Mouse (Mus musculus) heart, embryonic 16.5 days (tissue): ENCODE results near the gene Aldh2. TPM values are rescaled to one million over a fixed set of nuclear protein-coding genes. Genes with fewer than 3 reads are reported as not detected.

Experiments
- ATAC-seq: fragments of 200-750 bp; cut with Nextera tagmentation; replicated peaks from 2 replicates; pipeline ENCODE4 v1.8.0; 2017; ENCODE audit warnings: moderate number of reproducible peaks; ENCODE audit not compliant: insufficient read depth, low FRiP score; ENCODE audit errors: extremely low read depth
- H3K27ac ChIP-seq: fragments of 300-500 bp; sonication (generic); 2 replicates; pipeline ENCODE4 v1.5.1; 2014; ENCODE audit warnings: mild to moderate bottlenecking, low read length, control low read depth, moderate library complexity
- H3K27me3 ChIP-seq: fragments of 300-500 bp; sonication (generic); 2 replicates; pipeline ENCODE4 v1.6.1; 2014; ENCODE audit warnings: low read length, mixed read lengths; ENCODE audit not compliant: control insufficient read depth, insufficient read depth
- H3K36me3 ChIP-seq: fragments of 300-500 bp; sonication (generic); 2 replicates; pipeline ENCODE4 v1.6.1; 2014; ENCODE audit not compliant: control insufficient read depth, insufficient read depth
- H3K4me1 ChIP-seq: fragments of 300-500 bp; sonication (generic); 2 replicates; pipeline ENCODE4 v1.6.1; 2014; ENCODE audit warnings: low read length, mixed read lengths; ENCODE audit not compliant: control insufficient read depth, insufficient read depth
- H3K4me2 ChIP-seq: fragments of 300-500 bp; sonication (generic); 2 replicates; pipeline ENCODE4 v1.6.1; 2014; ENCODE audit warnings: low read depth, mild to moderate bottlenecking, control low read depth, low read length
- H3K4me3 ChIP-seq: fragments of 300-500 bp; sonication (generic); 2 replicates; pipeline ENCODE4 v1.5.1; 2014; ENCODE audit warnings: mild to moderate bottlenecking, control low read depth, low read length
- H3K9ac ChIP-seq: fragments of 300-500 bp; sonication (generic); 2 replicates; pipeline ENCODE4 v1.6.1; 2014; ENCODE audit warnings: low read length, control low read depth
- H3K9me3 ChIP-seq: fragments of 300-500 bp; sonication (generic); replicated peaks from 2 replicates; pipeline ENCODE4 v1.6.1; 2016; ENCODE audit warnings: low read length; ENCODE audit not compliant: control insufficient read depth
- WGBS: fragments of 180-500 bp; shearing (Covaris S2); extraction: QIAGEN DNeasy Blood & Tissue Kit; methylation state at CpG from one replicate; pipeline ENCODE4 v1.1.7; 2014; 5-methylcytosine and 5-hydroxymethylcytosine counted together
- polyA plus RNA-seq: library from polyadenylated mRNA; unstranded; fragments of >200 nt; fragmentation: Nextera tagmentation; extraction: Ambion mirVana; gene quantifications from 2 replicates; pipeline ENCODE4 v1.2.1, GENCODE M21; 2015

The Aldh2 gene
- polyA plus RNA-seq, 1 experiment from 2014 or later, result 132 TPM

GRCm38 (mm10) chr5:121597991-121598537 lies 4.4 kb upstream of the Aldh2 start:
- no peaks in the 10 kb centered on the region for H3K27me3 ChIP-seq

GRCm38 (mm10) chr5:121597332-121597731 lies 3.7 kb upstream of the Aldh2 start:
- no peak for ATAC-seq
- WGBS, result 60% methylated on average over 4 of the region's 4 CpGs
- H3K27me3 ChIP-seq, result no peaks in the 10 kb centered on the region
- H3K27ac ChIP-seq, result no peak overlapping the region
- no peak overlapping the region for H3K4me3 ChIP-seq
- H3K9ac ChIP-seq, result no peak overlapping the region
- peaks cover 12% of the 10 kb centered on the region for H3K4me1 ChIP-seq
- no peaks in the 10 kb centered on the region for H3K9me3 ChIP-seq
- H3K36me3 ChIP-seq, result no peaks in the 10 kb centered on the region
- H3K4me2 ChIP-seq, result no peak overlapping the region

More at GRCm38 (mm10) chr5:121597991-121598537, 4.4 kb upstream of the Aldh2 start:
- Histone ChIP-seq H3K27ac (no peak overlapping the region), H3K9me3 (no peaks in the 10 kb centered on the region), H3K4me3 (no peak overlapping the region), H3K36me3 (no peaks in the 10 kb centered on the region), H3K4me1 (peaks cover 12% of the 10 kb centered on the region), H3K4me2 (no peak overlapping the region), H3K9ac (no peak overlapping the region)
- no peak for ATAC-seq
- WGBS, result 79% methylated on average over 7 of the region's 7 CpGs

- Histone ChIP-seq H3K4me2 (no peak overlapping the region), H3K9ac (no peak overlapping the region), H3K9me3 (no peaks in the 10 kb centered on the region), H3K36me3 (no peaks in the 10 kb centered on the region), H3K4me1 (peaks cover 9% of the 10 kb centered on the region), H3K27me3 (no peaks in the 10 kb centered on the region), H3K27ac (no peak overlapping the region), H3K4me3 (no peak overlapping the region)
- no peak for ATAC-seq
- WGBS, result 41% methylated on average over 6 of the region's 6 CpGs
Observed at GRCm38 (mm10) chr5:121596226-121596625, 2.6 kb upstream of the Aldh2 start.

GRCm38 (mm10) chr5:121595758-121596157 lies 2.1 kb upstream of the Aldh2 start:
- Histone ChIP-seq H3K9me3 (no peaks in the 10 kb centered on the region), H3K4me2 (no peak overlapping the region), H3K9ac (no peak overlapping the region), H3K27me3 (no peaks in the 10 kb centered on the region), H3K27ac (no peak overlapping the region), H3K4me3 (no peak overlapping the region), H3K4me1 (peaks cover 11% of the 10 kb centered on the region), H3K36me3 (no peaks in the 10 kb centered on the region)
- 58% methylated on average over 6 of the region's 6 CpGs for WGBS
- ATAC-seq, result no peak

GRCm38 (mm10) chr5:121594714-121595313 lies 1.2 kb upstream of the Aldh2 start:
- Histone ChIP-seq H3K27me3 (no peaks in the 10 kb centered on the region), H3K9ac (no peak overlapping the region), H3K4me1 (peaks cover 11% of the 10 kb centered on the region), H3K9me3 (no peaks in the 10 kb centered on the region), H3K4me2 (no peak overlapping the region), H3K36me3 (no peaks in the 10 kb centered on the region), H3K4me3 (no peak overlapping the region), H3K27ac (no peak overlapping the region)
- no peak for ATAC-seq
- 84% methylated on average over 6 of the region's 6 CpGs for WGBS

GRCm38 (mm10) chr5:121592816-121593407 lies 712 bp downstream of the Aldh2 start:
- Histone ChIP-seq H3K36me3 (no peaks in the 10 kb centered on the region), H3K27ac (peak overlapping the region; percentile 40), H3K9me3 (no peaks in the 10 kb centered on the region), H3K4me3 (peak overlapping the region; percentile 84), H3K4me1 (peaks cover 11% of the 10 kb centered on the region), H3K4me2 (peak overlapping the region; percentile 98), H3K9ac (peak overlapping the region; percentile 86), H3K27me3 (no peaks in the 10 kb centered on the region)
- 5% methylated on average over 33 of the region's 33 CpGs for WGBS
- ATAC-seq, result peak; percentile 50

- no peaks in the 10 kb centered on the region for H3K9me3 ChIP-seq
- H3K36me3 ChIP-seq, result no peaks in the 10 kb centered on the region
- no peak for ATAC-seq
- no peak overlapping the region for H3K9ac ChIP-seq
- no peak overlapping the region for H3K27ac ChIP-seq
- H3K27me3 ChIP-seq, result no peaks in the 10 kb centered on the region
- WGBS, result 68% methylated on average over 11 of the region's 11 CpGs
- peak overlapping the region; percentile 98 for H3K4me2 ChIP-seq
- H3K4me1 ChIP-seq, result peaks cover 11% of the 10 kb centered on the region
- peak overlapping the region; percentile 84 for H3K4me3 ChIP-seq
Observed at GRCm38 (mm10) chr5:121592064-121592815, 1.4 kb downstream of the Aldh2 start.

GRCm38 (mm10) chr5:121591417-121592063 lies 2.1 kb downstream of the Aldh2 start:
- Histone ChIP-seq H3K27ac (no peak overlapping the region), H3K4me3 (no peak overlapping the region)
- ATAC-seq, result no peak

More at GRCm38 (mm10) chr5:121591417-121592063, 2.1 kb downstream of the Aldh2 start:
- Histone ChIP-seq H3K9ac (no peak overlapping the region), H3K36me3 (no peaks in the 10 kb centered on the region), H3K4me1 (peaks cover 16% of the 10 kb centered on the region), H3K9me3 (no peaks in the 10 kb centered on the region), H3K4me2 (peak overlapping the region; percentile 35; the same call in 1 of the 2 replicates), H3K27me3 (no peaks in the 10 kb centered on the region)
- WGBS, result 49% methylated on average over 11 of the region's 11 CpGs
